Mouse (Mus musculus) gastrocnemius, postnatal 36 days (tissue): Measurements from ENCODE around the gene Cage1. TPM values are rescaled to one million over a fixed set of nuclear protein-coding genes. Genes with fewer than 3 reads are reported as not detected.

ENCODE experiments used
- DNase-seq, 2 experiments: peaks; one replicate each; pipeline ENCODE4 v3.0.0; 2022
- intact Hi-C: fragments of 180-260 bp; cut with DNase I; formaldehyde crosslinking; loops from one replicate; pipeline ENCODE4 v1.15.1; 2025
- long read RNA-seq, 2 experiments: library from polyadenylated mRNA; stranded (forward); transcript quantifications; one replicate each; pipeline ENCODE4 v2.0.0; 2021
- total RNA-seq, 2 experiments: library from RNA; stranded (reverse); gene quantifications; 2 replicates each; pipeline ENCODE4 v1.2.3; 2021

Cage1 gene
- total RNA-seq = under 1 TPM; 0.61 to 0.84 TPM
- long read RNA-seq, experiment 1, partial matches to known transcripts = 0 of 1 reads
- long read RNA-seq, experiment 1, other reads (novel, unspliced or antisense) = 1 of 1 reads
- long read RNA-seq, experiment 2 = 0 reads

- intact Hi-C loops = loop anchor here (5.0 kb wide), 1 partner anchor 580 kb away; no protein-coding TSS in a partner anchor
These were observed at the start of gene Cage1 for GRCm38 (mm10) chr13:38037044-38037687. Gene Cage1 (minus strand): TSS chr13:38037069.

GRCm38 (mm10) chr13:38081161-38081560 is 44.3 kb upstream of the Cage1 start:
- no peak for DNase-seq
- intact Hi-C loops = no loop called here

More at GRCm38 (mm10) chr13:38037044-38037687, at the start of gene Cage1:
- DNase-seq = peak; percentile 94 to 95

- intact Hi-C loops = no loop called here
- DNase-seq = no peak
These were observed 43.9 kb upstream of the Cage1 start for GRCm38 (mm10) chr13:38080725-38081124.

GRCm38 (mm10) chr13:38080014-38080413 is 43.1 kb upstream of the Cage1 start:
- intact Hi-C loops = no loop called here
- no peak for DNase-seq

- intact Hi-C loops = loop anchor here (10.0 kb wide), 1 partner anchor 125 kb away; the partner anchor contains the start of gene Snrnp48
- no peak for DNase-seq
These were observed 42.5 kb upstream of the Cage1 start for GRCm38 (mm10) chr13:38079366-38079765.

- intact Hi-C loops = loop anchor here (10.0 kb wide), 1 partner anchor 126 kb away; the partner anchor contains the start of gene Snrnp48
- no peak for DNase-seq
These were observed 42.0 kb upstream of the Cage1 start for GRCm38 (mm10) chr13:38078836-38079235.

- DNase-seq = no peak
- intact Hi-C loops = loop anchor here (10.0 kb wide), 1 partner anchor 128 kb away; the partner anchor contains the start of gene Snrnp48
These were observed 40.2 kb upstream of the Cage1 start for GRCm38 (mm10) chr13:38077113-38077512.

GRCm38 (mm10) chr13:38074404-38074803 is 37.5 kb upstream of the Cage1 start:
- DNase-seq = no peak

GRCm38 (mm10) chr13:38073374-38074307 is 36.8 kb upstream of the Cage1 start:
- intact Hi-C loops = loop anchor here (10.0 kb wide), 1 partner anchor 131 kb away; the partner anchor contains the start of gene Snrnp48

More at GRCm38 (mm10) chr13:38074404-38074803, 37.5 kb upstream of the Cage1 start:
- intact Hi-C loops = loop anchor here (10.0 kb wide), 1 partner anchor 130 kb away; the partner anchor contains the start of gene Snrnp48

GRCm38 (mm10) chr13:38070945-38071344 is 34.1 kb upstream of the Cage1 start:
- intact Hi-C loops = loop anchor here (10.0 kb wide), 1 partner anchor 134 kb away; the partner anchor contains the start of gene Snrnp48
- DNase-seq = no peak

More at GRCm38 (mm10) chr13:38073374-38074307, 36.8 kb upstream of the Cage1 start:
- DNase-seq = no peak

GRCm38 (mm10) chr13:38064854-38065663 is 28.2 kb upstream of the Cage1 start:
- intact Hi-C loops = no loop called here
- peak in 1 of 2 experiments; percentile 10 for DNase-seq

- intact Hi-C loops = no loop called here
- DNase-seq = no peak
These were observed 25.8 kb upstream of the Cage1 start for GRCm38 (mm10) chr13:38062678-38063077.

GRCm38 (mm10) chr13:38049888-38050287 is 13.0 kb upstream of the Cage1 start:
- DNase-seq = no peak
- intact Hi-C loops = no loop called here

GRCm38 (mm10) chr13:38037811-38038210 is 942 bp upstream of the Cage1 start:
- no peak for DNase-seq
- intact Hi-C loops = loop anchor here (5.0 kb wide), 1 partner anchor 581 kb away; no protein-coding TSS in a partner anchor

GRCm38 (mm10) chr13:38036343-38037043 is 376 bp downstream of the Cage1 start, which contains the start of gene Riok1:
Gene Riok1 (plus strand): TSS chr13:38036995.
- no peak for DNase-seq
- intact Hi-C loops = loop anchor here (5.0 kb wide), 1 partner anchor 579 kb away; no protein-coding TSS in a partner anchor

- DNase-seq = no peak
- intact Hi-C loops = no loop called here
These were observed 8.5 kb downstream of the Cage1 start for GRCm38 (mm10) chr13:38028407-38028806.

- intact Hi-C loops = no loop called here
These were observed 9.1 kb downstream of the Cage1 start for GRCm38 (mm10) chr13:38027618-38028248.

GRCm38 (mm10) chr13:38025874-38026273 is 11.0 kb downstream of the Cage1 start:
- intact Hi-C loops = no loop called here
- DNase-seq = no peak

More at GRCm38 (mm10) chr13:38027618-38028248, 9.1 kb downstream of the Cage1 start:
- no peak for DNase-seq
